Mouse (Mus musculus) thymus, adult 2 months (tissue): Measurements from ENCODE around the gene Slc39a7.

ENCODE experiments used
- CTCF ChIP-seq: fragments of 200-500 bp; IDR thresholded peaks from 2 replicates; pipeline ENCODE4 v1.5.1; 2012; ENCODE audit warnings: mild to moderate bottlenecking, control low read depth, low read length, moderate library complexity, borderline replicate concordance; ENCODE audit not compliant: control insufficient read depth, poor library complexity, insufficient read depth; ENCODE audit errors: extremely low read depth
- POLR2A ChIP-seq: fragments of 200-500 bp; IDR thresholded peaks from 2 replicates; pipeline ENCODE4 v1.6.1; 2012; ENCODE audit warnings: mild to moderate bottlenecking, low read length, control low read depth, moderate library complexity; ENCODE audit not compliant: control insufficient read depth, poor library complexity, insufficient read depth; ENCODE audit errors: extremely low read depth

GRCm38 (mm10) chr17:33999341-34000149, 31.9 kb downstream of the Slc39a7 start:
- no peak for TF ChIP-seq CTCF
- no peak for TF ChIP-seq POLR2A
